Mouse (Mus musculus) ES-Bruce4 (cell line): ENCODE data around the gene Txn2. TPM values are rescaled to one million over a fixed set of nuclear protein-coding genes. Genes with fewer than 3 reads are reported as not detected.

Experiments
- H3K27ac ChIP-seq: 2 replicates; pipeline ENCODE4 v1.5.1; 2012; ENCODE audit warnings: low read length, inconsistent platforms; ENCODE audit not compliant: insufficient read depth
- H3K27me3 ChIP-seq: 2 replicates; pipeline ENCODE4 v1.6.1; 2012; ENCODE audit warnings: mild to moderate bottlenecking, low read length, inconsistent platforms; ENCODE audit not compliant: control insufficient read depth, poor library complexity, insufficient read depth, severe bottlenecking
- H3K36me3 ChIP-seq: 2 replicates; pipeline ENCODE4 v1.6.1; 2012; ENCODE audit warnings: inconsistent platforms, mild to moderate bottlenecking, low read length, moderate library complexity; ENCODE audit not compliant: control insufficient read depth, poor library complexity, insufficient read depth, severe bottlenecking
- H3K4me1 ChIP-seq: one replicate; pipeline ENCODE4 v1.8.1; 2011; ENCODE audit warnings: low read length; ENCODE audit not compliant: control insufficient read depth, insufficient read depth
- H3K4me3 ChIP-seq: 2 replicates; pipeline ENCODE4 v1.5.1; 2011; ENCODE audit warnings: low read depth, mild to moderate bottlenecking, low read length
- H3K9ac ChIP-seq: 2 replicates; pipeline ENCODE4 v1.6.1; 2012; ENCODE audit warnings: low read depth, mild to moderate bottlenecking, inconsistent platforms; ENCODE audit not compliant: poor library complexity, severe bottlenecking
- H3K9me3 ChIP-seq: replicated peaks from 2 replicates; pipeline ENCODE4 v1.6.1; 2012; ENCODE audit warnings: mild to moderate bottlenecking, low read length, inconsistent platforms; ENCODE audit not compliant: control insufficient read depth, poor library complexity, insufficient read depth, severe bottlenecking
- CTCF ChIP-seq: IDR thresholded peaks from one replicate; pipeline ENCODE4 v1.8.1; 2011; ENCODE audit warnings: low read depth, low read length
- EP300 ChIP-seq: IDR thresholded peaks from 2 replicates; pipeline ENCODE4 v1.6.1; 2011; ENCODE audit warnings: low read depth, low read length; ENCODE audit not compliant: insufficient read depth
- POLR2A ChIP-seq: IDR thresholded peaks from one replicate; pipeline ENCODE4 v1.8.1; 2011; ENCODE audit warnings: low read length; ENCODE audit not compliant: insufficient read depth
- polyA plus RNA-seq: library from polyadenylated mRNA; stranded (reverse); fragments of >200 nt; gene quantifications from 2 replicates; pipeline ENCODE4 v1.2.4, GENCODE M21; 2011; ENCODE audit warnings: low read depth; ENCODE audit not compliant: missing spikeins, insufficient read depth, insufficient read length

Gene Txn2
- polyA plus RNA-seq, 1 experiment, result 167 TPM

DNA sequence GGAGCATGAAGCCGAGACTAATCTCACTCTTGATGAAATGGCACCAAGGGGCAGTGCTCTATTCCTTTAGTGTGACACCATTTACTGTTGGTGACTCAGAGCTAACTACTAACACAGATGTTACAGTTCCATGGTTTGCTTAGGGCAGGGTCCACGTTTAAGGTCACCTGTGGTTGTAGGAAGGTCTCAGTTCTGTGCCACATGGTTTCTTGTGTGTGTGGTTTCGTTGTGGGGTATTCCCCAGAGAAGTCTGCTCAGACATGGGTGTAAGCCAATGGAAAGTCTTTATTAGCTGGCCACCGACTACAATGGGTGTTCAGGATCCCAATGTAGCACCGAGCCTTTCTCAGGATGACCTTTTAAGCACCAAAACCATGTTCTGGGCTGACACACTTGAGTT, 9.7 kb upstream of the Txn2 start:
- H3K4me1 ChIP-seq, result no peaks in the 10 kb centered on the region
- no peak overlapping the region for H3K9ac ChIP-seq
- no peaks in the 10 kb centered on the region for H3K36me3 ChIP-seq
- H3K4me3 ChIP-seq, result no peak overlapping the region
- no peaks in the 10 kb centered on the region for H3K9me3 ChIP-seq
- no peaks in the 10 kb centered on the region for H3K27me3 ChIP-seq
- no peak overlapping the region for H3K27ac ChIP-seq
- TF ChIP-seq CTCF (no peak), POLR2A (no peak), EP300 (no peak)

DNA sequence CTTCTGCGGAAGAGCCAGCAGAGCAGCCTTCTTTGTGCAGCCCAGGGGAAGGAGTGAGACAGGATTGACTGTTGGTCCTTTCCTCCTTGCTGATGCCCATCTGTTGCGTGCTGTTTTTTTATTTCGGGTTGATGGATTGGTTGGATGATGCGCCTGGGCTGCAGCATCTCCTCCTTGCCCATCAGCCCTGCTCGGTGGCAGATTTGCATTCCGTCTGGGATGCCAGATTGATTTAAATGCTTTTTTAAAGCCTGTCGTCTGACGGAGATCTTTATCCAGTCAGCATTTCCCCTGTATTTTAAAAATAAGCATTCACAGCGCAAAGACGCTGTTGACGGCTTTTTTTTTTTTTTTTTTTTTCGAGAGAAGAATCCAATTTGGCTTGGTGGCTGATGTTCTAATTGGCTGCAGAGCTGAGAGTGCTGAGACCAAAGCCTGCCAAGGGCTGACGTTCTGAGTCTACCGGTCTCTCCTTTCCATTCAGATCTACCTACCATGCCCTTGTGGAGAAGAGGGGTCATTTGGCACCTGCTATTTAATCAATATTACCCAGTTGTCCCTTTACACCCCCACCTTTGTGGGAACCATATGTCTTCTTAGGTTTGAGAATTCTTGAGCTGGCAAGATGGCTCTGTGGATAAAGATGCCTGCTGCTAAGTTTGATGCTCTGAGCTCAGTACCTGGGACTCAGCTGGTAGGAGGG, 7.0 kb upstream of the Txn2 start:
- TF ChIP-seq CTCF (no peak), EP300 (no peak)
- Histone ChIP-seq H3K27me3 (no peaks in the 10 kb centered on the region), H3K36me3 (no peaks in the 10 kb centered on the region), H3K4me1 (no peaks in the 10 kb centered on the region), H3K4me3 (no peak overlapping the region), H3K9me3 (no peaks in the 10 kb centered on the region), H3K9ac (no peak overlapping the region), H3K27ac (no peak overlapping the region)

DNA sequence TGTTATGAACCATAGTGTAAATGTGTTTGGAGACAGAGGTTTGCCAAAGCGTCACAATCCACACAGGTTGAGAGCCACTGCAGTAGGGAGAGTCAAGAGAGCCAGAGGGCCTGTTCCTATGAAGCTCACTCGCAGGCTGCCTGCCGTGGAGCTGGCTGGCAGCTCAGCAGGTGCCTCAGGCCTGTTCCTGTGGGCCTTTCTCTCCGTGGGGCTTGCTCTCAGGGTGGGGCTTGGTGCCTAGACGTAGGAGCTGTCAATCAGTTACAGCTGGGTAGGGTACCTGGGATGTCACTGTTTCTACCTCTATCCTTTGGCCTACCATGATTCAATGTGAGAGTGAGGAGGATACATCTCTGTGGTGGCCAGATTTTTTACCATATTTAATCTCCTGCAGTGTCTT, 6.2 kb upstream of the Txn2 start:
- Histone ChIP-seq H3K27me3 (no peaks in the 10 kb centered on the region), H3K9me3 (no peaks in the 10 kb centered on the region), H3K9ac (no peak overlapping the region), H3K27ac (no peak overlapping the region), H3K36me3 (no peaks in the 10 kb centered on the region), H3K4me1 (no peaks in the 10 kb centered on the region), H3K4me3 (no peak overlapping the region)
- TF ChIP-seq EP300 (no peak), CTCF (no peak), POLR2A (no peak)

- H3K27me3 ChIP-seq, result no peaks in the 10 kb centered on the region
- no peak overlapping the region for H3K9ac ChIP-seq
- H3K4me1 ChIP-seq, result no peaks in the 10 kb centered on the region
- H3K4me3 ChIP-seq, result no peak overlapping the region
- no peaks in the 10 kb centered on the region for H3K9me3 ChIP-seq
- TF ChIP-seq CTCF, result no peak
- no peak for TF ChIP-seq POLR2A
- no peak for TF ChIP-seq EP300
- H3K27ac ChIP-seq, result no peak overlapping the region
- no peaks in the 10 kb centered on the region for H3K36me3 ChIP-seq
These were observed 5.5 kb upstream of the Txn2 start for GRCm38 (mm10) chr15:77934326-77934725.

DNA sequence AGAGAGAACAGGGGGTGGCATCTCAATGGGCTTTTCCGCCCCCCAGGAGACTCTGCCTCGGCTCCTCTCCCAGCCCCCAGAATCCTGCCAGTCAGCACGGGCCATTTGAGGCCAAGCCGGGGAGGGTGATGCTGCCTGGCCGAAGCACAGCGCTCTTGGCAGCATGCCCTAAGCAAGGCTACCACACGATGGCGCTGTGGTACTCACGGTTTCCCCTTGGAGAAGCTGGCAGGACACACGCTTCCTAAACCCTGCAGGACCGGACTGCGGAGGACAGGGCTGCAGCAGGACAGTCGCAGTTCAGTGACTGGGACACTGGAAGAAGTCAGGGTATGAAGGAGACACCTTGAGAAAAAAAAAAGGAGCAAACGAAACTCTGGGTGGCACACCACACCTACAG, 5.0 kb upstream of the Txn2 start:
- H3K9ac ChIP-seq, result no peak overlapping the region
- H3K27ac ChIP-seq, result no peak overlapping the region
- no peaks in the 10 kb centered on the region for H3K27me3 ChIP-seq
- 0 out of 2 replicates have a peak, but pooled peaks have one; percentile 37 for TF ChIP-seq EP300
- no peak for TF ChIP-seq POLR2A
- peak; percentile 99 for TF ChIP-seq CTCF
- H3K4me3 ChIP-seq, result no peak overlapping the region
- no peaks in the 10 kb centered on the region for H3K36me3 ChIP-seq
- H3K9me3 ChIP-seq, result no peaks in the 10 kb centered on the region
- no peaks in the 10 kb centered on the region for H3K4me1 ChIP-seq

- no peaks in the 10 kb centered on the region for H3K36me3 ChIP-seq
- no peak overlapping the region for H3K27ac ChIP-seq
- no peak overlapping the region for H3K4me3 ChIP-seq
- no peaks in the 10 kb centered on the region for H3K4me1 ChIP-seq
- TF ChIP-seq POLR2A (no peak), CTCF (no peak), EP300 (no peak)
- no peak overlapping the region for H3K9ac ChIP-seq
- H3K27me3 ChIP-seq, result no peaks in the 10 kb centered on the region
- H3K9me3 ChIP-seq, result no peaks in the 10 kb centered on the region
These were observed 4.4 kb upstream of the Txn2 start for GRCm38 (mm10) chr15:77933222-77933621.
